Mouse (Mus musculus): ENCODE data around the gene Alppl2.

- TF ChIP-seq POLR2A (IDR thresholded peaks at IDR 0.05; ENCODE audit: low read depth, low read length) = no peak
- TF ChIP-seq CTCF (conservative IDR thresholded peaks at IDR 0.05; ENCODE audit: insufficient read depth, insufficient read length, low read depth, low read length) = no peak
Observed at GRCm38 (mm10) chr1:87102114-87102513, 12.4 kb upstream of the Alppl2 start.
